Mouse (Mus musculus): ENCODE data around the gene Hyls1. TPM values are rescaled to one million over a fixed set of nuclear protein-coding genes. Genes with fewer than 3 reads are reported as not detected.
A peak's percentile ranks its signal among the peaks of the same experiment; 100 is the strongest.

Gene Hyls1
- polyA plus RNA-seq, 1 experiment from 2014 or later = 4.7 TPM

DNA sequence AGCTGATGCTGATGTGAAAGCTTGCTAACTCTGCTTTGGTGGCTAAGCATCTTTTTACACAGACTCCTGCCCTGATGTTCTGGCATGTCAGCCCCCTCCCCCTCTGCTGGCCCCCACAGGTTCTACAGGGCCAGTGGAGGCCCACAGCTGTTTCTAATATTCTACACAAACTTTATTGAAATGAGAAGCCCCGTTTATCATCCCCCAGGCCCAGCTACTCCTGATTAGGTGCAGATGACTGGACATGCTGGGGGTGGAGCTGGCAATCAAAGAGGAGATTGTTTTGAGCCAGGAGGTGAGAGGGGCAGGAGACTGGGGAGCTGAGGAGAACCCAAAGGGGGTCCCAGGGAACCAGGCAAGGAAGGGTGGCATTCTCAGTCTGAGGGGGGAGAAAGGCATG lies 40.4 kb downstream of the Hyls1 start:
- Histone ChIP-seq H3K4me1 (replicated peaks; ENCODE audit: control insufficient read depth, insufficient read depth) (no peaks in the 10 kb centered on the region), H3K4me3 (ENCODE audit: low read depth, low read length) (no peak overlapping the region), H3K9me3 (ENCODE audit: control insufficient read depth, low read length) (no peaks in the 10 kb centered on the region), H3K4me2 (replicated peaks; ENCODE audit: low read depth) (no peak overlapping the region), H3K27me3 (ENCODE audit: control insufficient read depth, insufficient read depth, low read length) (no peaks in the 10 kb centered on the region), H3K27ac (replicated peaks) (no peak overlapping the region), H3K36me3 (ENCODE audit: control insufficient read depth, insufficient read depth, low read length) (no peaks in the 10 kb centered on the region), H3K9ac (ENCODE audit: low read length) (no peak overlapping the region)
- DNase-seq (ENCODE audit: low spot score) (no peak), ATAC-seq (ENCODE audit: low FRiP score, low TSS enrichment) (no peak)
- TF ChIP-seq CTCF (IDR thresholded peaks at IDR 0.05; ENCODE audit: low read depth) = no peak
- TF ChIP-seq EP300 (optimal IDR thresholded peaks at IDR 0.05) = no peak
- 12% methylated on average over 1 of the region's 1 CpGs for WGBS

DNA sequence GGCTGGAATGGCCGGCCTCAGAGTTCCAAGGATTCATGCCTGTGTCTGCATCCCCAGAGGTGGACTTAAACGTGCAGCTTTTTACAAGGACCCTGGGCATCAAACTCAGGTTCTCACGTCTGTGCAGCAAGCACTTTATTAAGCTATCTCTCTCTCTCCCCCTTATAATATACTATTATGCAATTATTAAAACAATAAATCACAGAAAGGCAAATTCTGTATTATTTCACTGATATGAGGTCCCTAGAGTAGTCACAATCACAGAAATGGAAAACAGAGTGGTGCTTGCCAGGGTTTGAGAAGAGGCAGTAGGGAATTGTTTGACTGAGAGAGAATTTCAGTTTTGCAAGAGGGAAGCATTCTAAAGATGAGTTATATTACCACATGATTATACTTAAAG lies 41.1 kb downstream of the Hyls1 start:
- TF ChIP-seq CTCF (IDR thresholded peaks at IDR 0.05; ENCODE audit: low read depth) (no peak), EP300 (optimal IDR thresholded peaks at IDR 0.05) (no peak)

DNA sequence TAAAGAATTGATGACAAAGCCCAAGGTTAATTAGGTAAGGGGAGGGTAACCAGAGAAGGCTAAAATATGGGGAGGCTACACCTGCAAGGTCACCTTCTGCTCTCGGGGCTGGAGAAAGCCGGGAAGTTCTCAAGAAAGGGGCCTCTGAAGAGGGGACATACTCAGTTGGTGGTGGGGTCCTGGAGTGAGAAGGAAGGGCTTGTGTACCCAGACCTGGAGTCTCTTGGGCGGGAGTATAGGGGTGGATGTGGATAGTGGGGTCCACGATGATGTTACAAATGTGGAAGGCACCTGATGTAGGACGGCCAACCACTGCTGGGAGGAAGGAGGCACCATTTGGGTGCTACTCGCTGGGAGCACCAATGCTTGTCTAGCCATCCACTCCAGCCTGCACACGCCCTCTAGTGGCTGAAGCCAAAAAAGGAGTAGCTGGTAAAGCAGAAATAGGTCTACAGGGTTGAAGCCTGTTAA lies 46.2 kb downstream of the Hyls1 start:
- no peaks in the 10 kb centered on the region for H3K36me3 ChIP-seq (ENCODE audit: control insufficient read depth, insufficient read depth, low read length)
- H3K4me3 ChIP-seq (ENCODE audit: low read depth, low read length) = no peak overlapping the region
- H3K4me1 ChIP-seq (replicated peaks; ENCODE audit: control insufficient read depth, insufficient read depth) = no peaks in the 10 kb centered on the region
- 18% methylated on average over 7 of the region's 7 CpGs for WGBS
- H3K9ac ChIP-seq (ENCODE audit: low read length) = no peak overlapping the region
- H3K27me3 ChIP-seq (ENCODE audit: control insufficient read depth, insufficient read depth, low read length) = no peaks in the 10 kb centered on the region
- H3K27ac ChIP-seq (replicated peaks) = no peak overlapping the region; the same call in 1 of the 2 replicates
- H3K9me3 ChIP-seq (ENCODE audit: control insufficient read depth, low read length) = no peaks in the 10 kb centered on the region
- peak; percentile 68 for DNase-seq (ENCODE audit: low spot score)
- TF ChIP-seq CTCF (IDR thresholded peaks at IDR 0.05; ENCODE audit: low read depth) = peak; percentile 93
- no peak for TF ChIP-seq EP300 (optimal IDR thresholded peaks at IDR 0.05)
- ATAC-seq (ENCODE audit: low FRiP score, low TSS enrichment) = peak; percentile 80
- peak overlapping the region; percentile 20; the same call in 1 of the 2 replicates for H3K4me2 ChIP-seq (replicated peaks; ENCODE audit: low read depth)

More for the DNA sequence above, 41.1 kb downstream of the Hyls1 start:
- Histone ChIP-seq H3K4me3 (ENCODE audit: low read depth, low read length) (no peak overlapping the region), H3K27ac (replicated peaks) (no peak overlapping the region), H3K9ac (ENCODE audit: low read length) (no peak overlapping the region), H3K27me3 (ENCODE audit: control insufficient read depth, insufficient read depth, low read length) (no peaks in the 10 kb centered on the region), H3K36me3 (ENCODE audit: control insufficient read depth, insufficient read depth, low read length) (no peaks in the 10 kb centered on the region), H3K9me3 (ENCODE audit: control insufficient read depth, low read length) (no peaks in the 10 kb centered on the region), H3K4me2 (replicated peaks; ENCODE audit: low read depth) (no peak overlapping the region), H3K4me1 (replicated peaks; ENCODE audit: control insufficient read depth, insufficient read depth) (no peaks in the 10 kb centered on the region)
- no peak for DNase-seq (ENCODE audit: low spot score)
- 56% methylated on average over 3 of the region's 3 CpGs for WGBS
- no peak for ATAC-seq (ENCODE audit: low FRiP score, low TSS enrichment)

DNA sequence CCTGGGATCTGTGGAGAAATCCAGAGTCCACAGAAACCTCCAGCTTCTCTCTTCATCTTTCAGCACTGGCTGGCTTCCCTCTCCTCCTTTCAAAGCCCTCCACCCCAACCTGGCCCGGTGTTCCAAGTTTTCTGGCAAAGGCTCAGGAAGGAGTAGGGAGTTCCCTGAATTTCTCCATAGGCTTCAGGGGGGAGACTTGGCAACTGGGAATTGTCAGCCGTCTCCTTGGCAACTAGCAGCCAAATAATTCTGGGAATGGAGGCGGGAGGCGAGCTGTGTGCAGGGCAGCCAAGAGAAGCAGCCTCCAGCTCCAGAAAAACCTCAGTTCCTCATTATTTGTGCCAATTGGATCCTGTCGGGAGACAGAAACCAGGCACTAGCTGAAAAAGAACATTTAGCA lies 46.7 kb downstream of the Hyls1 start:
- WGBS = 36% methylated on average over 5 of the region's 5 CpGs
- Histone ChIP-seq H3K4me2 (replicated peaks; ENCODE audit: low read depth) (peak overlapping the region; percentile 20; the same call in 1 of the 2 replicates), H3K4me1 (replicated peaks; ENCODE audit: control insufficient read depth, insufficient read depth) (no peaks in the 10 kb centered on the region), H3K4me3 (ENCODE audit: low read depth, low read length) (no peak overlapping the region), H3K27ac (replicated peaks) (no peak overlapping the region; the same call in 1 of the 2 replicates), H3K27me3 (ENCODE audit: control insufficient read depth, insufficient read depth, low read length) (no peaks in the 10 kb centered on the region), H3K36me3 (ENCODE audit: control insufficient read depth, insufficient read depth, low read length) (no peaks in the 10 kb centered on the region), H3K9ac (ENCODE audit: low read length) (no peak overlapping the region), H3K9me3 (ENCODE audit: control insufficient read depth, low read length) (no peaks in the 10 kb centered on the region)
- DNase-seq (ENCODE audit: low spot score) (peak; percentile 53), ATAC-seq (ENCODE audit: low FRiP score, low TSS enrichment) (peak; percentile 77; the same call in 1 of the 2 replicates)
- TF ChIP-seq CTCF (IDR thresholded peaks at IDR 0.05; ENCODE audit: low read depth) (no peak), EP300 (optimal IDR thresholded peaks at IDR 0.05) (peak; percentile 63)

DNA sequence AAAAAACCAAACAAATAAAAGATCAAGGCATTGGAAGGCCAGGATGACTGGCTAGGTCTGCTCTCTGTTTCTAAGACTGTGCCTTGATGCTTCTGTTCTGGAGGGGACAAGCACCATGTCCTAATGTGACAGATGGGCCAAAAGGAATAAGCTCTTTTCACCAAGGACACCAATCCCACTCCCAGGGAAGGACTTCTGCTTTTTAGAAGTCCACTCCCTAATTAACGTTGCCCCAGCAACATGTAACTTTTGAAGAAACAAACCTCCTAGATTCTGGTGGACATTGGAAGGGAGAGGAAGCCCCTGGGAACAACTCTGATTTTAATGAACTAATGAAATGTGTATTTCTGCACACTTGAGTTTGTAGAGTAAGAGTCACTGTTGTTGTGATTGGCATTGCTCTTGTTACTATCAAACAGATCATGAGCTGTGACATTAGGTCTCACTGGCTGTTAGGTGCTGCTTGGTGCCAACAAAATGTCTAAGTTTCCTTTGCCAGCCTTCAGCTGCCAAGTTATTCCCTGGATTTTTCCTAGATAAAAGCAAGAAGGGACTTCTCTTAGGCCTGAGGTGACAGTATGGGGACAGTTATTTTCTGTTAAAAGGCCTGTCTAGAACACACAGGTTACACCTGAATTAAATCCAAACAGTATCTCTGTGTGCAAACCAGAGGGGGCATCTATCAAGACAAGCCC lies 47.2 kb downstream of the Hyls1 start:
- no peak overlapping the region for H3K27ac ChIP-seq (replicated peaks)
- no peaks in the 10 kb centered on the region for H3K9me3 ChIP-seq (ENCODE audit: control insufficient read depth, low read length)
- TF ChIP-seq EP300 (optimal IDR thresholded peaks at IDR 0.05) (no peak), CTCF (IDR thresholded peaks at IDR 0.05; ENCODE audit: low read depth) (no peak)
- no peaks in the 10 kb centered on the region for H3K4me1 ChIP-seq (replicated peaks; ENCODE audit: control insufficient read depth, insufficient read depth)
- no peak overlapping the region for H3K4me2 ChIP-seq (replicated peaks; ENCODE audit: low read depth)
- no peak overlapping the region for H3K9ac ChIP-seq (ENCODE audit: low read length)
- H3K36me3 ChIP-seq (ENCODE audit: control insufficient read depth, insufficient read depth, low read length) = no peaks in the 10 kb centered on the region
- 71% methylated on average over 1 of the region's 1 CpGs for WGBS
- ATAC-seq (ENCODE audit: low FRiP score, low TSS enrichment) = no peak
- H3K27me3 ChIP-seq (ENCODE audit: control insufficient read depth, insufficient read depth, low read length) = no peaks in the 10 kb centered on the region
- H3K4me3 ChIP-seq (ENCODE audit: low read depth, low read length) = no peak overlapping the region
- DNase-seq (ENCODE audit: low spot score) = no peak

DNA sequence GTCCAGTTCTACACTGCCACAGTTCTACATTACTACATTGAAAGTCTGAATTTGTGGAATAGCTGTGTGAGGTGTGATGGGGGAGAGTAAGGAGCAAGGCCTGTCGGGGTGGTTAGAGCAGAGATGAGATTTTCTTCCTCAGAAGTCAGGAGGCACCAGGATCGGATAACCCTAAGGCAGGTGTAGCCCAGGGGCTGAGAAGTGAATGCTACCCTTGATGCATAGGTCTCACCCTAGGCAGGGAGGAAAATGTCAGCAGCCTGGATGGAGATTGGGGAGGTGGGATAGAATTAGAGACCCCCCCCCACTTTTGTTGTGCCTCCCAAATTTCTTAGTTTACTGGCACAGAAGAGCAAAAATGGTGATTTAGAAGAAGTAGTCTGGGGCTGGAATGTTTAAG lies 48.0 kb downstream of the Hyls1 start:
- Histone ChIP-seq H3K36me3 (ENCODE audit: control insufficient read depth, insufficient read depth, low read length) (no peaks in the 10 kb centered on the region), H3K27me3 (ENCODE audit: control insufficient read depth, insufficient read depth, low read length) (no peaks in the 10 kb centered on the region), H3K4me3 (ENCODE audit: low read depth, low read length) (no peak overlapping the region), H3K4me2 (replicated peaks; ENCODE audit: low read depth) (no peak overlapping the region), H3K9me3 (ENCODE audit: control insufficient read depth, low read length) (no peaks in the 10 kb centered on the region), H3K4me1 (replicated peaks; ENCODE audit: control insufficient read depth, insufficient read depth) (no peaks in the 10 kb centered on the region), H3K9ac (ENCODE audit: low read length) (no peak overlapping the region), H3K27ac (replicated peaks) (no peak overlapping the region)
- ATAC-seq (ENCODE audit: low FRiP score, low TSS enrichment) (no peak), DNase-seq (ENCODE audit: low spot score) (no peak)
- TF ChIP-seq CTCF (IDR thresholded peaks at IDR 0.05; ENCODE audit: low read depth) (no peak), EP300 (optimal IDR thresholded peaks at IDR 0.05) (no peak)
- 76% methylated on average over 2 of the region's 2 CpGs for WGBS

Data from stomach, postnatal 0 days (tissue).